Mouse (Mus musculus) CH12.LX (cell line): Measurements from ENCODE around the gene Asic2. TPM values are rescaled to one million over a fixed set of nuclear protein-coding genes. Genes with fewer than 3 reads are reported as not detected.

Experiments used
- DNase-seq: peaks from one replicate; pipeline ENCODE4 v3.0.0-alpha.2; 2013; ENCODE audit errors: extremely low read depth
- H3K27ac ChIP-seq: 2 replicates; pipeline ENCODE4 v1.5.1; 2012; ENCODE audit warnings: low read depth, mild to moderate bottlenecking, control low read depth, moderate library complexity; ENCODE audit not compliant: insufficient read depth
- H3K27me3 ChIP-seq: replicated peaks from 2 replicates; pipeline ENCODE3; 2012; ENCODE audit warnings: inconsistent platforms
- H3K36me3 ChIP-seq, 2 experiments: replicated peaks in 1 of 2; 2 replicates each; pipeline versions ENCODE3 to v1.6.1; 2012; ENCODE audit warnings: inconsistent platforms in 1 of 2, low read length in 1 of 2, mild to moderate bottlenecking in 1 of 2, mixed read lengths in 1 of 2, moderate library complexity in 1 of 2; ENCODE audit not compliant: control insufficient read depth in 1 of 2, insufficient read depth in 1 of 2
- H3K4me1 ChIP-seq, 2 experiments: 2 replicates each; pipeline ENCODE4 v1.6.1; 2012; ENCODE audit warnings: inconsistent platforms in 1 of 2, moderate library complexity in 1 of 2; ENCODE audit not compliant: insufficient read depth in 2 of 2, control insufficient read depth in 1 of 2
- H3K4me2 ChIP-seq: 2 replicates; pipeline ENCODE4 v1.6.1; 2012; ENCODE audit warnings: low read depth, mild to moderate bottlenecking, control low read depth; ENCODE audit not compliant: poor library complexity, insufficient read depth, severe bottlenecking
- H3K4me3 ChIP-seq, 3 experiments: fragments of 150-350 bp in 1 of 3; sonication (generic) in 1 of 3; replicated peaks in 1 of 3; 2 replicates each; pipeline versions ENCODE3 to v1.5.1; 2011 to 2012; ENCODE audit warnings: low read depth in 2 of 3, low read length in 2 of 3, mild to moderate bottlenecking in 2 of 3, moderate library complexity in 2 of 3, control low read depth in 1 of 3, improper control_type of control experiment in 1 of 3, inconsistent platforms in 1 of 3, mixed read lengths in 1 of 3; ENCODE audit not compliant: poor library complexity in 1 of 3
- H3K79me2 ChIP-seq: replicated peaks from 2 replicates; pipeline ENCODE4 v1.6.1; 2012; ENCODE audit warnings: mild to moderate bottlenecking, moderate library complexity; ENCODE audit not compliant: control insufficient read depth, poor library complexity, insufficient read depth, severe bottlenecking; ENCODE audit errors: extremely low read depth
- H3K9ac ChIP-seq: 2 replicates; pipeline ENCODE4 v1.6.1; 2012; ENCODE audit warnings: low read depth, mild to moderate bottlenecking, control low read depth, moderate library complexity; ENCODE audit not compliant: insufficient read depth
- H3K9me3 ChIP-seq: replicated peaks from 2 replicates; pipeline ENCODE3; 2012; ENCODE audit warnings: low read length, inconsistent platforms, mixed read lengths
- BHLHE40 ChIP-seq: IDR thresholded peaks from 2 replicates; pipeline ENCODE4 v1.6.1; 2011; ENCODE audit warnings: mild to moderate bottlenecking, low read depth, low read length, improper control_type of control experiment
- CHD1 ChIP-seq: IDR thresholded peaks from 2 replicates; pipeline ENCODE4 v1.6.1; 2012; ENCODE audit warnings: low read depth, low read length, improper control_type of control experiment, inconsistent platforms
- CTCF ChIP-seq, 2 experiments: IDR thresholded peaks in 1 of 2; conservative IDR thresholded peaks in 1 of 2; 2 replicates each; pipeline ENCODE4 v1.5.1; 2011 to 2012; ENCODE audit warnings: low read depth in 2 of 2, low read length in 2 of 2, improper control_type of control experiment in 1 of 2, inconsistent platforms in 1 of 2, mild to moderate bottlenecking in 1 of 2, moderate library complexity in 1 of 2
- E2F4 ChIP-seq: IDR thresholded peaks from 2 replicates; pipeline ENCODE4 v1.6.1; 2011; ENCODE audit warnings: low read depth, low read length, improper control_type of control experiment; ENCODE audit not compliant: insufficient replicate concordance
- ETS1 ChIP-seq: conservative IDR thresholded peaks from 2 replicates; pipeline ENCODE4 v1.6.1; 2012; ENCODE audit warnings: low read depth, mild to moderate bottlenecking, inconsistent platforms, low read length, improper control_type of control experiment, moderate library complexity
- GABPA ChIP-seq: IDR thresholded peaks from 2 replicates; pipeline ENCODE4 v1.6.1; 2012; ENCODE audit warnings: low read depth, low read length, improper control_type of control experiment, inconsistent platforms; ENCODE audit not compliant: insufficient replicate concordance
- HCFC1 ChIP-seq: IDR thresholded peaks from 2 replicates; pipeline ENCODE4 v1.6.1; 2012; ENCODE audit warnings: low read depth, mild to moderate bottlenecking, inconsistent platforms, low read length, improper control_type of control experiment
- IRF4 ChIP-seq: IDR thresholded peaks from 2 replicates; pipeline ENCODE4 v1.6.1; 2014; ENCODE audit warnings: low read depth, mild to moderate bottlenecking, inconsistent platforms, low read length, improper control_type of control experiment
- JUN ChIP-seq: IDR thresholded peaks from 2 replicates; pipeline ENCODE4 v1.6.1; 2011; ENCODE audit warnings: low read depth, mild to moderate bottlenecking, low read length, improper control_type of control experiment, moderate library complexity; ENCODE audit not compliant: insufficient read depth
- JUND ChIP-seq: conservative IDR thresholded peaks from 2 replicates; pipeline ENCODE4 v1.6.1; 2011; ENCODE audit warnings: low read depth, low read length, improper control_type of control experiment
- KAT2A ChIP-seq: IDR thresholded peaks from 2 replicates; pipeline ENCODE4 v1.6.1; 2012; ENCODE audit warnings: low read length, improper control_type of control experiment, inconsistent platforms; ENCODE audit not compliant: insufficient replicate concordance
- MAX ChIP-seq: IDR thresholded peaks from 2 replicates; pipeline ENCODE4 v1.6.1; 2011; ENCODE audit warnings: low read length, improper control_type of control experiment
- MAZ ChIP-seq: IDR thresholded peaks from 2 replicates; pipeline ENCODE4 v1.6.1; 2012; ENCODE audit warnings: low read depth, mild to moderate bottlenecking, inconsistent platforms, low read length, improper control_type of control experiment, moderate library complexity
- MEF2A ChIP-seq: IDR thresholded peaks from 2 replicates; pipeline ENCODE4 v1.6.1; 2014; ENCODE audit warnings: low read depth, mild to moderate bottlenecking, inconsistent platforms, low read length, improper control_type of control experiment, borderline replicate concordance
- MXI1 ChIP-seq: IDR thresholded peaks from 2 replicates; pipeline ENCODE4 v1.6.1; 2011; ENCODE audit warnings: mild to moderate bottlenecking, low read depth, low read length, improper control_type of control experiment
- MYC ChIP-seq: IDR thresholded peaks from 2 replicates; pipeline ENCODE4 v1.6.1; 2011; ENCODE audit warnings: low read depth, mild to moderate bottlenecking, improper control_type of control experiment, low read length
- NELFE ChIP-seq: IDR thresholded peaks from 2 replicates; pipeline ENCODE4 v1.6.1; 2011; ENCODE audit warnings: low read depth, low read length, improper control_type of control experiment
- NRF1 ChIP-seq: IDR thresholded peaks from 2 replicates; pipeline ENCODE4 v1.6.1; 2014; ENCODE audit warnings: low read depth, mild to moderate bottlenecking, inconsistent platforms, low read length, improper control_type of control experiment, moderate library complexity
- PAX5 ChIP-seq: IDR thresholded peaks from 2 replicates; pipeline ENCODE4 v1.6.1; 2012; ENCODE audit warnings: low read length, inconsistent platforms, mixed read lengths
- POLR2A ChIP-seq: IDR thresholded peaks from 2 replicates; pipeline ENCODE4 v1.6.1; 2011; ENCODE audit warnings: low read depth, mild to moderate bottlenecking, improper control_type of control experiment, low read length
- POLR2AphosphoS2 ChIP-seq: IDR thresholded peaks from 2 replicates; pipeline ENCODE4 v1.6.1; 2011; ENCODE audit warnings: low read depth, low read length, improper control_type of control experiment
- RAD21 ChIP-seq: IDR thresholded peaks from 2 replicates; pipeline ENCODE4 v1.6.1; 2011; ENCODE audit warnings: low read depth, mild to moderate bottlenecking, low read length, improper control_type of control experiment, moderate library complexity
- RCOR1 ChIP-seq: conservative IDR thresholded peaks from 2 replicates; pipeline ENCODE4 v1.6.1; 2012; ENCODE audit warnings: low read depth, mild to moderate bottlenecking, inconsistent platforms, low read length, improper control_type of control experiment
- SIN3A ChIP-seq: IDR thresholded peaks from 2 replicates; pipeline ENCODE4 v1.6.1; 2012; ENCODE audit warnings: low read length, improper control_type of control experiment, inconsistent platforms
- SMC3 ChIP-seq: IDR thresholded peaks from 2 replicates; pipeline ENCODE4 v1.6.1; 2011; ENCODE audit warnings: low read depth, low read length, improper control_type of control experiment
- TBP ChIP-seq: conservative IDR thresholded peaks from 2 replicates; pipeline ENCODE4 v1.6.1; 2011; ENCODE audit warnings: low read depth, low read length, improper control_type of control experiment
- TCF12 ChIP-seq: IDR thresholded peaks from 2 replicates; pipeline ENCODE4 v1.6.1; 2014; ENCODE audit warnings: low read depth, mild to moderate bottlenecking, inconsistent platforms, low read length, improper control_type of control experiment
- UBTF ChIP-seq: IDR thresholded peaks from 2 replicates; pipeline ENCODE4 v1.6.1; 2012; ENCODE audit warnings: low read depth, mild to moderate bottlenecking, inconsistent platforms, low read length, improper control_type of control experiment, moderate library complexity
- USF1 ChIP-seq: IDR thresholded peaks from 2 replicates; pipeline ENCODE4 v1.6.1; 2014; ENCODE audit warnings: low read depth, mild to moderate bottlenecking, inconsistent platforms, low read length, improper control_type of control experiment
- USF2 ChIP-seq: conservative IDR thresholded peaks from 2 replicates; pipeline ENCODE4 v1.6.1; 2011; ENCODE audit warnings: low read depth, low read length, improper control_type of control experiment
- ZC3H11A ChIP-seq: IDR thresholded peaks from 2 replicates; pipeline ENCODE4 v1.6.1; 2012; ENCODE audit warnings: low read depth, mild to moderate bottlenecking, inconsistent platforms, low read length, improper control_type of control experiment
- ZKSCAN1 ChIP-seq: IDR thresholded peaks from 2 replicates; pipeline ENCODE4 v1.6.1; 2012; ENCODE audit warnings: low read depth, inconsistent platforms, low read length, improper control_type of control experiment, borderline replicate concordance
- ZMIZ1 ChIP-seq: IDR thresholded peaks from 2 replicates; pipeline ENCODE4 v1.6.1; 2012; ENCODE audit warnings: low read depth, mild to moderate bottlenecking, inconsistent platforms, low read length, improper control_type of control experiment
- ZNF384 ChIP-seq: IDR thresholded peaks from 2 replicates; pipeline ENCODE4 v1.6.1; 2012; ENCODE audit warnings: low read depth, low read length, improper control_type of control experiment, inconsistent platforms
- dilution Hi-C: fragments of 300-500 bp; cut with MboI; formaldehyde crosslinking; loops from 2 replicates; pipeline ENCODE4 v1.14.3; 2020; ENCODE audit warnings: low sequenced_read_pairs; ENCODE audit not compliant: extremely low pct_unique_long_range_greater_than_20kb, extremely low pct_ligation_motif_present
- in situ Hi-C: fragments of 300-500 bp; cut with MboI; formaldehyde crosslinking; loops from 3 replicates; pipeline ENCODE4 v1.14.3; 2019; ENCODE audit warnings: low sequenced_read_pairs, low pct_ligation_motif_present, low pct_unique_long_range_greater_than_20kb, mixed read lengths
- polyA plus RNA-seq: library from polyadenylated mRNA; unstranded; fragments of >175 nt; gene quantifications from 2 replicates; pipeline ENCODE4 v1.2.1, GENCODE M21; 2012; ENCODE audit warnings: low read depth; ENCODE audit not compliant: insufficient read length
- total RNA-seq, 2 experiments: library from RNA; depleted of rRNA; stranded (reverse); fragments of 300-350 nt in 1 of 2; fragments of >200 nt in 1 of 2; gene quantifications; 2 replicates each; pipeline ENCODE4 v1.2.3; 2012 to 2014

Asic2 gene
- total and polyA plus RNA-seq, 3 experiments: not detected

DNA sequence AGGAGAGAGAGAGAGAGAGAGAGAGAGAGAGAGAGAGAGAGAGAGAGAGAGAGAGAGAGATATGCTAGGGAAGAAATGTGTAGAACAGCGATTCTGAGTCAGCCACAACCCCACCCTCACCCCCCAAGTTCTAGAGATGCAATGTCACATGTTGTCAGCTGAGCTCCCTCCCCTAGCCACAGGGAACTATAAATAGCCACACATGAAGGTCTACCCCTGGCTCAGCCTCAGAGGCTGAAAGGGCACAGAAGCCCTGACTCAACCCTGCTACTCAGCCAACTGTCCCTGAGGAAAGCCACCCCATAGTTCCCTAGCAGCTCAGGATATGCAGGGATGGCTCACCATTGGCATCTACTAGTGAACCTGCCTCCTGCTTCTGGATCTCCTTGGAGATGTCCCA, 26.1 kb downstream of the Asic2 start:
- Histone ChIP-seq H3K27me3 (peaks cover 72% of the 10 kb centered on the region), H3K9ac (no peak overlapping the region), H3K4me2 (no peak overlapping the region), H3K27ac (no peak overlapping the region), H3K4me1 (0 out of 4 replicates have a peak, but pooled peaks cover 0 to 4% of the 10 kb centered on the region in 2 experiments), H3K9me3 (peaks cover 8% of the 10 kb centered on the region), H3K79me2 (no peaks in the 10 kb centered on the region), H3K36me3 (no peaks in the 10 kb centered on the region), H3K4me3 (no peak overlapping the region)
- dilution Hi-C loops: no loop called here
- in situ Hi-C loops: no loop called here
- DNase-seq: peak; percentile 3
- TF ChIP-seq JUND: no peak
- no peak for TF ChIP-seq JUN
- no peak for TF ChIP-seq NELFE
- no peak for TF ChIP-seq PAX5
- TF ChIP-seq ZMIZ1: no peak
- no peak for TF ChIP-seq POLR2A
- TF ChIP-seq NRF1: no peak
- no peak for TF ChIP-seq USF2
- TF ChIP-seq BHLHE40: no peak
- TF ChIP-seq CHD1: no peak
- no peak for TF ChIP-seq HCFC1
- no peak for TF ChIP-seq POLR2AphosphoS2
- TF ChIP-seq ZKSCAN1: no peak
- no peak for TF ChIP-seq ZNF384
- TF ChIP-seq ZC3H11A: no peak
- no peak for TF ChIP-seq RAD21
- no peak for TF ChIP-seq RCOR1
- no peak for TF ChIP-seq UBTF
- TF ChIP-seq KAT2A: no peak
- no peak for TF ChIP-seq MAZ

DNA sequence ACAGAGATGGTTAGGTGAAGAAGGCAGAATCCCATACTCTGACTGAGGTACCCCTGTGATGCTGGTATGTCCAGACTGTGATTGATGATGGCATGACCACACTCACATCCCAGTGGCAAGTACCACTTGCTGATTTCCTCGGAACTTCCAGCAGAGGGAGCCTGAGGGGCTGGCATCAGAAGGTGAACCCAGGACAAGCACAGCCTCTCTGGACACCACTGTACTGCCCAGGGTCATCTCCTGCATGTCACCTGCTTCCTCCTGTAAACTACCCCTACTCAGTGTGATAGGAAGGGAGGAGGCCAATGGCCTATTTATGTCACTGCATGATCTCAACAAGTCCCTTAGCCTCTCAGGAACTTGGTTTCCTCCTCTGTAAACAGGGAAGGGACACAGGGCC, 27.3 kb downstream of the Asic2 start:
- Histone ChIP-seq H3K36me3 (no peaks in the 10 kb centered on the region), H3K79me2 (no peaks in the 10 kb centered on the region), H3K4me2 (no peak overlapping the region), H3K9me3 (peaks cover 6% of the 10 kb centered on the region), H3K27me3 (peaks cover 81% of the 10 kb centered on the region), H3K4me1 (0 out of 4 replicates have a peak, but pooled peaks cover 0 to 4% of the 10 kb centered on the region in 2 experiments), H3K4me3 (no peak overlapping the region), H3K9ac (no peak overlapping the region), H3K27ac (no peak overlapping the region)
- DNase-seq: peak; percentile 34
- in situ Hi-C loops: no loop called here
- dilution Hi-C loops: no loop called here
- TF ChIP-seq MAX (no peak), TBP (no peak), MYC (no peak), HCFC1 (no peak), BHLHE40 (no peak), IRF4 (no peak), MXI1 (no peak), ETS1 (no peak), USF2 (no peak), TCF12 (no peak), USF1 (no peak), ZMIZ1 (no peak), NRF1 (no peak), CTCF (conservative IDR thresholded peaks at IDR 0.05 in 1 of 2, IDR thresholded peaks at IDR 0.05 in 1 of 2; ENCODE audit: low read depth in 2 of 2, low read length in 2 of 2) (peak; percentile 58 to 70), E2F4 (no peak), PAX5 (no peak), GABPA (no peak), ZC3H11A (no peak), POLR2AphosphoS2 (no peak), SMC3 (peak; percentile 61), RAD21 (peak; percentile 28), SIN3A (no peak), KAT2A (no peak), MEF2A (no peak)
